Mouse (Mus musculus) cerebellum, postnatal 25 days (tissue): ENCODE measurements at regions not wholly inside any gene's neighbourhood (a gene's known extent, or its start where the extent isn't known, plus 50 kb on each side); places are given as distances from the start of the nearest gene placed in this dataset.
"Not testable (repeated sequence)": the region's sequence is repeated elsewhere in the genome, so short reads cannot be mapped to it uniquely, and the experiment has no call there.

ENCODE experiments used
- DNase-seq, 2 experiments: peaks; one replicate each; pipeline ENCODE4 v3.0.0; 2021; ENCODE audit warnings: mixed read lengths in 2 of 2

DNA sequence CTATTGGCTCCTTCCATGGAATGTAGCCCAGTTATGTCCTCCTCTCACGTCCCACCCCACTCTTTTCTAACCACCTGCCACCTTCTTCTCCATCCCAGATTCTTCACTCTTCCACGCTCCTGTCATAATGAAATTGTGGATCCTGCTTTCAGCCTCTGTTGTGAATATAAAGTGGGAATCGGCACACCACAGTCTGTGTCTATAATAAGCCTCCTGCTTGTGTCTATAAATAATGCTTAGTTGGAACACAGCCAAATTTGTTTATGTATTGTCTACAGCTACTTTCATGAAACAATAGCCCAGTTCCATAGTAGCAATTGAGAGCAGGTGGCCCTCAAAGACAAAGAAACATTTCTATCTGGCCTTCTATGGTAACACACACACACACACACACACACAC is 137.5 kb upstream of the Rps6ka3 start:
- no peak for DNase-seq

- DNase-seq: peak; percentile 51 to 76
Measured at GRCm38 (mm10) chrX:159073533-159073932, 136.6 kb upstream of the Rps6ka3 start.

GRCm38 (mm10) chrX:159080508-159080907 is 129.6 kb upstream of the Rps6ka3 start:
- no peak for DNase-seq

GRCm38 (mm10) chrX:159110651-159111050 is 99.5 kb upstream of the Rps6ka3 start:
- not testable (repeated sequence) for DNase-seq

- no peak for DNase-seq
Measured at GRCm38 (mm10) chrX:159116210-159116609, 93.9 kb upstream of the Rps6ka3 start.

- no peak for DNase-seq
Measured at GRCm38 (mm10) chrX:159140554-159140953, 69.6 kb upstream of the Rps6ka3 start.

DNA sequence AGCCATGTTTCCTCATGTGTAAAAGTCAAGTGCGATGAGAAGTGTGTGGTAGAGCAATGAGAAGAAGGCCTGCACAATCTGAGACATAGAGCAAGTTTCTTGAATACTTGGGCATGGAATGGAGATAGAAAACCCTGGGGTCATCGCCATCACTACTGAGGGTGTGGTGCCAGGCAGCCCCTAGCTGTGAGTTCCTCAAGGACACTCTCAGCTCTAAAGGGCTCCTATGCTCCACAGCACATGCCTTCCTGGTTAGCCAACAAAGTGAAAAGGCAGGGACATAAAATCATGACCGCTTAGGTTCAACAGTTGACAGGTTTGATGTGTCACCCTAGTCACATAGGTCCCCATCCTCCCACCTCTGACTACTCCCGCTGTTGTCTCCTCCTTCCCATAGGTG is 66.8 kb upstream of the Rps6ka3 start:
- DNase-seq: no peak

DNA sequence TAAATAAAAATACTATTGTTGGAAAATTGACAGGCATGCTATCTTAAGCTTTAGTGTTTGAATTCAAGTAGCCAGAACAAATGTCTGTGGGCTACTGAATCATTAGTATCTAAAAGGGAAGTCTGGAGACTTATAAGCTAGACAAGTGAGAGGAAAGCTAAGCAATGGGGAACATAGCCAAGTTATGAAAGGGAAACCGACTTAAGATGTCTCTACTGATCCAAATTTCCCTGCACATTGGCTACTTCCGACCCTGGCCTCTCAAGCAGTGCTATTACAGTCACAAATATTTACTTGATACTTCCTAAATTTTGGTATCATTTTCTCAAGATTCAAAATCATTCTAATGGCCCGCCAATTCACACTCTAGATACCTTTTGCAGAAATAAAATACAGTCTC is 65.4 kb upstream of the Rps6ka3 start:
- no peak for DNase-seq

DNA sequence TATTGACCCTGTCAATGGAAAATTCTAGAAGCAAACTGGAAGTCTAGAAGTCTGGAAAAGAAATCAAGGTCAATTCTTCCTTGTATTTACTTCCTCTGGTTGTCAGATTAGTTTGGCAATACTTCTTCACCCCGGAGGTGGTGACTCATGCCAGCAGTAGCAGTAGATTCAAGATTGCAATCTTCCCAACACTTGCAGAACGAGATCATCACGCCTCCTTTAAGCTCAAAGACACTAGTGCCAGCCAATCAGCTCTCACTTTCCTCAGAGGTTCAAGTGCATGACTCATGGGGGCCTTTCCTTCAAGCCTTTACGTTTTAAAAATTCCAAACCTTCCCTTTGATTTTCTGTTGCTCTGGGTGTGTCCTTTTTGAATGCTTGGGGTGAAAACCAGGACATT is 64.9 kb upstream of the Rps6ka3 start:
- DNase-seq: no peak

DNA sequence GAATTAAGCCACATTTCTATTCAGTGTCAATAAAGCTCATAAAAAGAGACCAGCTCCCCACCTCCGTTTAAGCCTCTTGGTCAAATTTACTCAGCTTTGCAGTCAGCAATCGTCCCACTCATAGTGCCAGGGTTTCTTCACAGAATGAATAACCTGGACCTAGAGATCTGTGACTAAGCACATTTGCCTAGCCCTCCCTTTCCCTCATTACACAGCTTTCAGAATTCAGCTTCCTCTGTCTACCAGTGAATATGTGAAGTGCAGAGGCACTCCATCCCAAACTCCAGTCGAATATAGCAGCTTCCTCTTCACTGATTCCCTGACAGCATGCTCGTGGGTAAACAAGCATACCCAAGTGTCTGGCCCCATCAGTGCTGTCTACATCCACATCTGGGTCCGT is 54.3 kb upstream of the Rps6ka3 start:
- DNase-seq: no peak

- no peak for DNase-seq
Measured at GRCm38 (mm10) chrX:159156976-159157375, 53.1 kb upstream of the Rps6ka3 start.

DNA sequence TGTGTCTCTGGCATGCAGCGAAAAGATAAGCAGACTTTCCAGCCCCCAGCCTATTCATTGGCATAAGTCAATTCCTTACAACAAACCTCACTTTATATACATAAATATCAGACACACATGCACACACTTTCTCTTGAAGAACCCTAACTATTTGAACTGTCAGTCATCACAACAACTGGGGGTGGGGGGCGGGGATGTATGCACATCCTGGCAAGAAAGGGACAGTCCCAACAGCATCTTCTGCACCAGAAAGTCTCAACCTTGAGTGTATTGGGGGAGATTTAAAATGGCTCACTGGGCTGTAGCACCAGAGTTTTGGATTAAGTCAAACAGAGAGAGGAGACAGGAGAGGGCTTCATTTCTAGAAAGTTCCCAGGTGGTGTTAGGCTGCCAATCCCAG is 50.4 kb upstream of the Rps6ka3 start:
- no peak for DNase-seq
